Mouse (Mus musculus): ENCODE measurements around the gene Ppara. TPM values are rescaled to one million over a fixed set of nuclear protein-coding genes. Genes with fewer than 3 reads are reported as not detected.
A peak's percentile ranks its signal among the peaks of the same experiment; 100 is the strongest.

Ppara gene
- 1.5 and 2.0 TPM in 2 replicates for polyA plus RNA-seq (2015; fragmentation: Nextera tagmentation; extraction: Ambion mirVana)

GRCm38 (mm10) chr15:85734571-85735033 is at the start of gene Ppara:
Gene Ppara, plus strand, starts transcription at chr15:85734983.
- Histone ChIP-seq H3K4me2 (peak within 1 kb of the TSS; percentile 75), H3K4me3 (replicated peaks) (peak within 1 kb of the TSS; percentile 54), H3K27ac (replicated peaks) (peak within 1 kb of the TSS; percentile 33; the same call in 1 of the 2 replicates), H3K27me3 (replicated peaks) (peaks cover 64% of the 10 kb centered on the region), H3K36me3 (no peaks in the 10 kb centered on the region), H3K9ac (replicated peaks) (peak within 1 kb of the TSS; percentile 46), H3K9me3 (replicated peaks) (no peaks in the 10 kb centered on the region), H3K4me1 (peaks cover 18% of the 10 kb centered on the region)
- no peak for ATAC-seq (ENCODE audit: low FRiP score)
- WGBS: 2% methylated on average over 28 of the region's 28 CpGs

GRCm38 (mm10) chr15:85686641-85687395 is 48.0 kb upstream of the Ppara start:
- Histone ChIP-seq H3K9me3 (replicated peaks) (no peaks in the 10 kb centered on the region), H3K36me3 (peaks cover 33% of the 10 kb centered on the region), H3K9ac (replicated peaks) (no peak overlapping the region), H3K27me3 (replicated peaks) (no peaks in the 10 kb centered on the region), H3K4me2 (peak overlapping the region; percentile 16), H3K4me1 (peaks cover 93% of the 10 kb centered on the region), H3K4me3 (replicated peaks) (no peak overlapping the region), H3K27ac (replicated peaks) (peak overlapping the region; percentile 82)
- peak; percentile 83 for ATAC-seq (ENCODE audit: low FRiP score)
- 39% methylated on average over 10 of the region's 11 CpGs for WGBS

- no peak overlapping the region for H3K4me3 ChIP-seq (replicated peaks)
- no peaks in the 10 kb centered on the region for H3K9me3 ChIP-seq (replicated peaks)
- peaks cover 37% of the 10 kb centered on the region for H3K36me3 ChIP-seq
- peaks cover 89% of the 10 kb centered on the region for H3K4me1 ChIP-seq
- H3K27ac ChIP-seq (replicated peaks): peak overlapping the region; percentile 82
- 75% methylated on average over 15 of the region's 15 CpGs for WGBS
- peak overlapping the region; percentile 5 for H3K4me2 ChIP-seq
- no peak overlapping the region for H3K9ac ChIP-seq (replicated peaks)
- no peaks in the 10 kb centered on the region for H3K27me3 ChIP-seq (replicated peaks)
- no peak for ATAC-seq (ENCODE audit: low FRiP score)
Observed at GRCm38 (mm10) chr15:85687630-85688410, 47.0 kb upstream of the Ppara start.

GRCm38 (mm10) chr15:85688734-85689133 is 46.0 kb upstream of the Ppara start:
- peaks cover 36% of the 10 kb centered on the region for H3K36me3 ChIP-seq
- H3K4me1 ChIP-seq: peaks cover 82% of the 10 kb centered on the region
- peak overlapping the region; percentile 17; the same call in 1 of the 2 replicates for H3K4me2 ChIP-seq
- WGBS: 30% methylated on average over 6 of the region's 6 CpGs
- no peaks in the 10 kb centered on the region for H3K27me3 ChIP-seq (replicated peaks)
- H3K9me3 ChIP-seq (replicated peaks): no peaks in the 10 kb centered on the region
- no peak overlapping the region for H3K4me3 ChIP-seq (replicated peaks)
- ATAC-seq (ENCODE audit: low FRiP score): no peak
- 0 out of 2 replicates have a peak overlapping the region, but pooled peaks have one; percentile 17 for H3K9ac ChIP-seq (replicated peaks)
- H3K27ac ChIP-seq (replicated peaks): peak overlapping the region; percentile 82

GRCm38 (mm10) chr15:85689523-85689922 is 45.3 kb upstream of the Ppara start:
- Histone ChIP-seq H3K27ac (replicated peaks) (peak overlapping the region; percentile 82; the same call in 1 of the 2 replicates), H3K9ac (replicated peaks) (no peak overlapping the region), H3K4me1 (peaks cover 80% of the 10 kb centered on the region), H3K27me3 (replicated peaks) (no peaks in the 10 kb centered on the region), H3K9me3 (replicated peaks) (no peaks in the 10 kb centered on the region), H3K36me3 (peaks cover 37% of the 10 kb centered on the region), H3K4me3 (replicated peaks) (no peak overlapping the region), H3K4me2 (no peak overlapping the region)
- no peak for ATAC-seq (ENCODE audit: low FRiP score)
- WGBS: 85% methylated on average over 6 of the region's 6 CpGs

- 63% methylated on average over 6 of the region's 6 CpGs for WGBS
- no peaks in the 10 kb centered on the region for H3K27me3 ChIP-seq (replicated peaks)
- H3K4me1 ChIP-seq: peaks cover 79% of the 10 kb centered on the region
- no peak overlapping the region; the same call in 1 of the 2 replicates for H3K27ac ChIP-seq (replicated peaks)
- ATAC-seq (ENCODE audit: low FRiP score): no peak
- H3K9ac ChIP-seq (replicated peaks): no peak overlapping the region
- no peaks in the 10 kb centered on the region for H3K9me3 ChIP-seq (replicated peaks)
- no peak overlapping the region for H3K4me3 ChIP-seq (replicated peaks)
- peaks cover 43% of the 10 kb centered on the region for H3K36me3 ChIP-seq
- no peak overlapping the region for H3K4me2 ChIP-seq
Observed at GRCm38 (mm10) chr15:85690058-85690457, 44.7 kb upstream of the Ppara start.

- Histone ChIP-seq H3K4me1 (peaks cover 71% of the 10 kb centered on the region), H3K36me3 (peaks cover 46% of the 10 kb centered on the region)
- WGBS: 82% methylated on average over 5 of the region's 5 CpGs
Observed at GRCm38 (mm10) chr15:85690875-85691274, 43.9 kb upstream of the Ppara start.

GRCm38 (mm10) chr15:85693115-85693514 is 41.7 kb upstream of the Ppara start:
- no peak for ATAC-seq (ENCODE audit: low FRiP score)
- no peaks in the 10 kb centered on the region for H3K9me3 ChIP-seq (replicated peaks)
- H3K9ac ChIP-seq (replicated peaks): no peak overlapping the region
- H3K36me3 ChIP-seq: peaks cover 61% of the 10 kb centered on the region
- no peak overlapping the region for H3K4me2 ChIP-seq
- 91% methylated on average over 3 of the region's 3 CpGs for WGBS
- H3K4me3 ChIP-seq (replicated peaks): no peak overlapping the region
- 0 out of 2 replicates have a peak overlapping the region, but pooled peaks have one; percentile 23 for H3K27ac ChIP-seq (replicated peaks)
- H3K27me3 ChIP-seq (replicated peaks): no peaks in the 10 kb centered on the region
- H3K4me1 ChIP-seq: peaks cover 48% of the 10 kb centered on the region

More at GRCm38 (mm10) chr15:85690875-85691274, 43.9 kb upstream of the Ppara start:
- Histone ChIP-seq H3K4me2 (no peak overlapping the region), H3K4me3 (replicated peaks) (no peak overlapping the region), H3K27ac (replicated peaks) (no peak overlapping the region), H3K9ac (replicated peaks) (no peak overlapping the region), H3K9me3 (replicated peaks) (no peaks in the 10 kb centered on the region), H3K27me3 (replicated peaks) (no peaks in the 10 kb centered on the region)
- no peak for ATAC-seq (ENCODE audit: low FRiP score)

GRCm38 (mm10) chr15:85693819-85694218 is 41.0 kb upstream of the Ppara start:
- Histone ChIP-seq H3K36me3 (peaks cover 65% of the 10 kb centered on the region), H3K27ac (replicated peaks) (peak overlapping the region; percentile 23; the same call in 1 of the 2 replicates), H3K9ac (replicated peaks) (no peak overlapping the region), H3K27me3 (replicated peaks) (no peaks in the 10 kb centered on the region), H3K4me1 (peaks cover 41% of the 10 kb centered on the region), H3K4me2 (no peak overlapping the region), H3K4me3 (replicated peaks) (no peak overlapping the region), H3K9me3 (replicated peaks) (no peaks in the 10 kb centered on the region)
- no peak for ATAC-seq (ENCODE audit: low FRiP score)
- 74% methylated on average over 2 of the region's 2 CpGs for WGBS

GRCm38 (mm10) chr15:85694379-85694778 is 40.4 kb upstream of the Ppara start:
- Histone ChIP-seq H3K27me3 (replicated peaks) (no peaks in the 10 kb centered on the region), H3K36me3 (peaks cover 68% of the 10 kb centered on the region), H3K4me2 (no peak overlapping the region), H3K4me1 (peaks cover 41% of the 10 kb centered on the region), H3K9me3 (replicated peaks) (no peaks in the 10 kb centered on the region), H3K4me3 (replicated peaks) (no peak overlapping the region), H3K9ac (replicated peaks) (no peak overlapping the region), H3K27ac (replicated peaks) (peak overlapping the region; percentile 23)
- no peak for ATAC-seq (ENCODE audit: low FRiP score)
- WGBS: 67% methylated on average over 1 of the region's 1 CpGs

GRCm38 (mm10) chr15:85695304-85695703 is 39.5 kb upstream of the Ppara start:
- ATAC-seq (ENCODE audit: low FRiP score): no peak
- H3K4me2 ChIP-seq: no peak overlapping the region
- no peak overlapping the region for H3K4me3 ChIP-seq (replicated peaks)
- peaks cover 70% of the 10 kb centered on the region for H3K36me3 ChIP-seq
- no peak overlapping the region for H3K9ac ChIP-seq (replicated peaks)
- H3K27ac ChIP-seq (replicated peaks): no peak overlapping the region
- no peaks in the 10 kb centered on the region for H3K27me3 ChIP-seq (replicated peaks)
- 91% methylated on average over 4 of the region's 4 CpGs for WGBS
- peaks cover 41% of the 10 kb centered on the region for H3K4me1 ChIP-seq
- H3K9me3 ChIP-seq (replicated peaks): no peaks in the 10 kb centered on the region
